Mouse (Mus musculus) 3134 (cell line): ENCODE results near the gene Slc25a21.
"Not testable (repeated sequence)": the region's sequence is repeated elsewhere in the genome, so short reads cannot be mapped to it uniquely, and the experiment has no call there.

Source experiments
- DNase-seq: peaks from one replicate; pipeline ENCODE4 v3.0.0-alpha.2; 2011; ENCODE audit warnings: low spot score; ENCODE audit not compliant: insufficient read length; ENCODE audit errors: extremely low read depth

Slc25a21 gene

DNA sequence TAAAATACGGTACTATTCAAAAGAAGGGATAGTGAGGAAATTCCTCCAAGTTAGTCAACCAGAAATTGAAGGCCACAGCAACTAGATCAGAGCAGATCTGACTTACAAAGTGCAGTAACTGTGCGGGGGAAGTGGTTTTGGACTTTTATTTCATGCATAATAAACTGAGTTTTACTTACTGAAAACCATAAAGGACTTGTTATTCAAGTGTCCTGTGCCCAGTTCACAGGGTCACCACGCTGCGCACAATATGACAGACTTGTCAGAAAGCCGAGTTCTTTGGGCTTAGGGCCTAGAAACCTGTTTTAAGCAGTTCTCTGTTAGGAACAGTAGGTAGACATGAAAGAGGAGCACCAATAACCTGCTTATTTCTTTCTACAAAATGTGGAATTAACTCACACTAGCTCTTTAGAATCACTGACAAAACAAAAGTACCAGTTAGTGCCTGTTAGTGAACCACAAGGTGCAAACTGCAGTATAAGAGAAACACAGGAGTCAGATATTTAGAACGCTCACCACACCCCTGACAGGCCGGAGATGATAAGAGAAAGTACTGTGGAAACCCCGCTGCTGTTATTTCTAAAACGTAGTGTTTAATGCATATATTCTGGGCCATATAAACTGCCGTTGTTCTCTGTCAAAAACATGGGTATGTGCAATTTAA is at the start of gene Slc25a21:
Gene Slc25a21, minus strand, starts transcription at position 110 of the 664 bp plus-strand sequence.
- no peak for DNase-seq

DNA sequence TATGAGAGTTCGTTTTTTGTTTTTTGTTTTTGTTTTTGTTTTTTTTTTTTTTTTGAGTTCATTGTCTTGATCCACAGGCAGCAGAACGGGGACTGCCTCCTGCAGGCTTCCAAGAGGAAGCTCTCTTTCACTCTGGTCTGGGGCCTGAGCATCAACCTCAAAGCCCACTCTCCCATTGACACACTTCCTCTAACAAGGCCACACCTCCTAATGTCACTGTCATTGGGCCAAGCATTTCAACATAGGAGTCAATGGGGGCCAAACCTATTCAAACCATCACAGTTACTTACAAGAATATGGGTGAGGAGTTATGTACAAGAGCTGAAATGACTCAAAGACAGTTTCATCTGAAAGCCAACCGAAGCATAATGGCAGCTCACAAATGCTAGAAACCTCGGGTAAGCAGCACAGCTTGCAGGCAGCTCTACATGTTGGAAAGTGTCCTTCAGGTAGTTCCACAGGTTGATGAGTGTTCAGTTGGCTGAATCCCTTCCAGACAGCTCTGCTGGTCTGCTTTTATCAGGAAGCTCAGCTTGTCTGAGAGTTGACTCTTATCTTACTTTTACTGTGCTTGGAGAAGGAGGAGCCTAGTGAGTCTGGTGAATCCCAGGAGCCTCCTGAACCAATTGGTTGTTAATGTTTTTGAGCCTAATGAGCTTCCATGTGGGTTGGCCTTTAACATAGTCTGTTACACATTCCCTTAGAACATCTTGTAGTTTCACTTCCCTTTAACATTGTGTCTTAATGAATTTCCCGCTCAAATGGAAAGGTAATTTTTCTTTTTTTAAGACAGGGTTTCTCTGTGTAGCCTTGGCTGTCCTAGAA is 46.6 kb upstream of the Slc25a21 start:
- no peak for DNase-seq

DNA sequence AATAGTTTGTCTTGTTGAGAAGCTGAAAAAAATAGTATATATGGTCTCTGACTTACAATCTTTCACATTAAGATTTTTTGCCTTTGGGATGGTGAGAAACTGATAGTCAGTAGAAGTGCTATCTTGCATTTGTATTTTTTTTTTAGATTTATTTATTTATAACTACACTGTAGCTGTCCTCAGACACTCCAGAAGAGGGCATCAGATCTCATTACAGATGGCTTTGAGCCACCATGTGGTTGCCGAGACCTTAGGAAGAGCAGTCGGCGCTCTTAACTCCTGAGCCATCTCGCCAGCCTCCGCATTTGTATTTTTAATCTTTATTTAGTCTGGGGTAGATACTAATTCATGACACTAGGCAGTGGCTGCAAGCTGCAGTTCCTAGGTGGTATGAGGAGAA is 36.1 kb upstream of the Slc25a21 start:
- DNase-seq: no peak

DNA sequence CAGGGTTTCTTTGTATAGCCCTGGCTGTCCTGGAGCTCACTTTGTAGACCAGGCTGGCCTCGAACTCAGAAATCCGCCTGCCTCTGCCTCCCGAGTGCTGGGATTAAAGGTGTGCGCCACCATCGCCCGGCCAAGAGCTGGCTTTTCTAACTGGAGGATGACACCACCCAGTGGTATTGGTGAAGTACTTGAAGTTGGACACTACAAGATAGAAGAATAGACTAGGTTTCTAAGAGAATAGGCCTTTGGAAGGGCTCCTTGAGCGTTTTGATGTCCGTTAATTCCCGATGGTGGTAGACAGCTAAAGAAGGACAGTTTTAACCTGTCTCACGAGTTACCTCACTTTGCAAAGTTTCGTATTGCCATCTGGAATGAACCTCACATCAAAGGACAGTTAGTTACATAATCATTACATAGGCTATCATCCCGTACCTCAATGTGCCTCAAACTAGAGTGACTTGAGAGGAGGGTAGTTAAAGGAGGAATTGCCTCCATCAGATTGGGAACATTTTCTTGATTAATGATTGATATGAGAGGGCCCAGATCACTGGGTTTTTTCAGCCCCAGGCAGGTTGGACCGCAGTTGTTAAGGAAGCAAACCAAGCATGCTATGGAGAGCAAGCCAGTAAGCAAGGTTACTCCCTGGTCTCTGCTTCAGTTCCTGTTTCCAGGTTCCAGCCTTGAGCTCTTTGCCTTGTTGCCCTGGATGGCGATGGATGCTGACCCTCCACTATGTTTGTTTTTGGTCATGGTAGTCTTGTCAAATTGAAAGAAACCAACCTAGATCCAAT is 34.0 kb upstream of the Slc25a21 start:
- peak; percentile 45 for DNase-seq

DNA sequence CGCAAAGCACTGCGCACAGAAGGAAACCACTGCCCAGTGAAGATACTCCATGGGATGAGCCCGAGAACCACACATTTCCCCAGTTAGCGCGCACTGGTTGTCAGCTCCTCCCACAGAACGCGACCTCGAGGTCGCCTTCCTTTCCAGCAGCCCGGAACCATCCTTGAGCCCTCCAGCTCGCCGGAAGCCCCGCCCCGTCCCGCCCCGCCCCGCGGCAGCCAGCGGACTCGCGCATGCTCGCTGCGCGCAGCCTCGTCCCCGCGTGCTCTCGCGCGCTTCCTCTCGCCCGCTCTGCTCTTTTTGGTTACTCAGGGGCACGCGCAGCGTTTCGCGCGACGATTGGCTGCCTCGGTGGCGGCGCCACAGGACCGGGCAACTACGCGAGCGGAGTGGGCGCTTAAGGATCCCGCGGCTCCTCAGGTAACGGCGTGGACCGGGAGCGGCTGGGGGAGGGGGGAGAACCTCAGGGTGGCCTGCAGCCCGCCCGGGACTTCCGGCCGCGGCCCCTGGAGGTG is 33.0 kb upstream of the Slc25a21 start, which contains the start of the genes Prps1l3 and Mipol1:
Gene Prps1l3, plus strand, starts transcription at position 221 of the 515 bp plus-strand sequence.
Gene Mipol1, plus strand, starts transcription at position 236 of the 515 bp plus-strand sequence.
- DNase-seq: peak; percentile 96

DNA sequence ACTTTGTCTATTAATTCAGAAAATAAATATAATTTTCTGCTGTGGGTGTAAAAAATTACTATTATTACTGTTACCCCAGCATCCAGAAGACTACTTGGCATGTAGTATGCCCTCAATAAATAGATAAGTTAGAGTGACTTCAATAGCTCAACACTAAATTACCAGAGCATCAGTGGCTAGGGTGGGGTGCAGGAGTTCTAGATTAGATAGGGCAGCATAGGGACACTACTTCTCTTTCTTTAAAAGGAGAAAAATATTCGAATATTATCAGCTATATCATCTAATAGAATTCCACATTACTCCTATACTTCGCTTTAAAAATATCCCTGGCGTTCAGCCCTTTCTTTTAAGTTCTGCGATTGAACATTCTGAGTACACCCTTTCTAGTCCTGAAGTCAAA is 32.4 kb upstream of the Slc25a21 start:
- no peak for DNase-seq

DNA sequence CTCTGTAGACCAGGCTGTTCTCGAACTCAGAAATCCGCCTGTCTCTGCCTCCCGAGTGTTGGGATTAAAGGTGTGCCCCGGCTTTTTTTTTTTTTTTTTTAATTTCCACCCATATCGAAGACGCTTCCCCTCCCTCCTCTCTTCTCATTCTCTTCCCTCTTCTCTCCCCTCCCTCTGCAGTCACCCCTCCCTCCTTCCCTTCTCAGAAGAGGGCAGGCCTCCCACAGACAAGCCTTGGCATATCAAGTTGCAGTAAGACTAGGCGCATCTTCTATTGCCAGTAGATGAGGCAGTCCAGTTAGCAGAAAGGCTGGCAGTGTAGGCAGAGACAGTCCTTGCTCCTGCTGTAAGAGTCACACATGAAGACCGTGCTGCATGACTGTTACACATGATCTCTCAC is 30.5 kb upstream of the Slc25a21 start:
- DNase-seq: no peak

DNA sequence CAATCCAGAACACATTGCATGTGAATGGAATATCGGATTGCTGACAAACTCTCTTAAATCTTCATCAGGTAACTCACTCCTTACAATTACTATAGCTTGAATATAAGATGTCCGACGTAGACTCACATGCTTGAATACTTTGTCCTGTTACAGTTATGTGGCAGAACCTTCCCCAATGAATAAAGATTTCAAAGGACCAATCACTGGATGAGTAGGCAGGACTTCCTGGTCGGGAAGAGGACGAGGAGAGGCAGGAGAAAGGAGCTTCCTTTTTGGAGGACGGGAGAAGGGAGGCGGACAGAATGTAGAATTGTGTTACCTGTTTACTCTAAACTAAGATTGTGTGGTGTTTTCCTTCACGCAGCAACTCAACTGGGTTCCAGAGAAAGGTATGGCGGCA is 29.1 kb upstream of the Slc25a21 start:
- no peak for DNase-seq

DNA sequence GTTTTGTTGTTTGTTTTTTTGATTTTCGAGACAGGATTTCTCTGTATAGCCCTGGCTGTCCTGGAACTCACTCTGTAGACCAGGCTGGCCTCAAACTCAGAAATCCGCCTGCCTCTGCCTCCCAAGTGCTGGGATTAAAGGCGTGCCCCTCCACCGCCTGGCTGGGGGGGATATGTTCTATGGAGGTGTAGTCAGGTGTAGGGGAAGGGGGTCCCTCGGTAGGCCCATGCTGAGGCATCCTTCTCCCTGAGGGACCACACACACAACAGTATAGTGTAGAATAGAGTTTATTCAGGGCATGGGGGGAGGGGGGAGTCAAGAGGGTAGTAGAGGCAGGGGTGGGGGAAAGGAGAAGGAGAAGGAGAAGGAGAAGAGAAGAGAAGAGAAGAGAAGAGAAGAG is 15.2 kb upstream of the Slc25a21 start:
- not testable (repeated sequence) for DNase-seq

DNA sequence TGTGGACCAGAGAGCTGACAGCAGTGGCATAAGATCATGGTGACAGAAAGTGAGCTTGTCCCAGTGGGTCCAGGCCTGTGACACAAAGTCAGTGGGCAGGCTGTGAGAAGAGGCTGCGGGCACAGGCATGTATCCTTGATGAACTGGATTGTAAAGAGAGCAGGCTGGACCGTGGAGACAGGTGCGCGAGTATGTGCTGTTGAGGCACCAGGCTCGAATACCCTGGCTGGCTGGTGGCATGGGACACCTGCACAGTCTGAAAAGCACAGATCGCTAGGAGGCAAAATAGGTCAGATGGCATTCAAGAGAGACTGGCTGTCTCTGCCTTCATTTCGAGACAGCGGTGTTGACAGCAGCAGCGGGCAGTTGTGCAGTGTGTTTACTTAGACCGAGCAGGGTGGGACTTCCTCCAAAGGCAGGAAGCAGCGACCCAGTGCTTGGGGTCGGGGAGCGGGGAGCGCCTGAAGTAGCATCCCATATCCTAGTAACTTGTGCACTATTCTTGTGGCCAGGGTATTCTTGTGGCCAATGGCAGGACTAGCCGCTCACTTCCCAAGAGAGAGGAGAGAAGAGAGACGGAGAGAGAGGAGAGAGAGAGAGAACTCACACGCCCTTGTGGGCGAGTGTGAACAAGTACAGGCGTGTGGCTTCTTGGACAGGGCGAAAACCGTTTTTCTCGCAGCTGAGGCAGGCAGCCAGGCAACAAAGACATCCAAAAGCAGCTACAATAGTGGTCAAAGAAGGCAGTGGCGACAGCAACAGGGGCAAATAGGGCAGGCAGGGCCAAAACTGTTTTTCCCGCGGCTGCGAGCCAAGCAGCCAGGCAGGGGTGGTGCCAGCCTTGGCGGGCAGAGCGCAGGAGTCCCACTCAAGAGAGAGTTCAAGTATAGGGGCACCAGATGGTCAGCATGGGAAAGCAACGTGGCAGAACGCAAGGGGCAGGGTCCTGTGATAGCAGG is 14.4 kb upstream of the Slc25a21 start:
- no peak for DNase-seq

DNA sequence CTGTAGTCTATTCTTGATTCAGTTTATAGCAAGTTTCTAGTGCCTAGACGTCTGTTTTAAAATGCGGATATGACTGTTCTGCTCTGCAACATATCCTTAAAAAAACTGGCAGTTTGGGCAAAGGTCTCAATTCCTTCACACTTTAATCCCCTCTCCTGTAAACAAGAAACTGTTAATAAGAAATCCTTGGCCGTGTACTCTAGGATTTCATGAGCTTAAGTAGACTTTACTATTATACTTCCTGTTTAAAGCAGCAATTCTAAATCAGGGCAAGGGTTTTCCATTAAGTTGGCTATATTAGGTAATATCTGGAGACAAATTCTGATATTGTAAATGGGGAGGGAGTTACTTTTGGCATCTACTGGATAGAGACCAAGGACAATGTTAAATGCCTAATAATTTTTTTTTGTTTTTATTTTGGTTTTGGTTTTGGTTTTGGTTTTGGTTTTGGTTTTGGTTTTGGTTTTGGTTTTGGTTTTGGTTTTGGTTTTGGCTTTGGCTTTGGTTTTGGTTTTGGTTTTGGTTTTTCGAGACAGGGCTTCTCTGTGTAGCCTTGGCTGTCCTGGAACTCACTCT is 7.1 kb upstream of the Slc25a21 start:
- no peak for DNase-seq

DNA sequence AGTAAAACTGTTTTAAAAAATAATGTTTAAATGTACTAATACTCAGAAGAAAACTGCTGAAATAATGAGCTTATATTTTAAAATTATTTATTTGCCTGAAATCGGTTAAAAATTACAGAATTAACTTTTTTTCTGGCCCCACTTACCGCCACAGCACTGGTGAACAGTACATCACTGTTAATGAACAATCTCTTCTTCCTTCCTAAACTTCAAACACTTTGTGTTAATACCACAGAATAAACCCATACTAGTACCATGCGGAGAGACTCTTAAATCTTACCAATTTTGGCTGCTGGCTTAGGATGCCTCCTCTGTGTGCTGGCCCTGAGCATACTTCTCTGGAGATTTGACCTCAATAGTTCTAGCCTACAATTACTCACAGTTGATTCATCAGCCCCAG is 4.6 kb upstream of the Slc25a21 start:
- no peak for DNase-seq

DNA sequence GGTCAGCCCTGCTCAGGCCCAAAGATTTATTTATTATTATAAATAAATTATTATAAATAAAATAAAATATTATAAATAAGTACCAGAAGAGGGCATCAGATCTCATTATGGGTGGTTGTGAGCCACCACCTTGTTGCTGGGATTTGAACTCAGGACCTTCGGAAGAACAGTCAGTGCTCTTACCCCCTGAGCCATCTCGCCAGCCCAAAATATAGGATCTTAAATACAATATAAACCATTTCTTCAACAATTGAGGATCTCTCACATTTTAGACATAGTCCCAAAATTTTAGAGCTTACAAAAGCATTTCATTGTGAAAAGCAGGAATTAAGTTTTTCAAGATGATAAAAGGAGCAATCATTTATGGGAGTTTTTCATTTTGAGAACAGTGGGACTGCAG is 2.2 kb upstream of the Slc25a21 start:
- no peak for DNase-seq

DNA sequence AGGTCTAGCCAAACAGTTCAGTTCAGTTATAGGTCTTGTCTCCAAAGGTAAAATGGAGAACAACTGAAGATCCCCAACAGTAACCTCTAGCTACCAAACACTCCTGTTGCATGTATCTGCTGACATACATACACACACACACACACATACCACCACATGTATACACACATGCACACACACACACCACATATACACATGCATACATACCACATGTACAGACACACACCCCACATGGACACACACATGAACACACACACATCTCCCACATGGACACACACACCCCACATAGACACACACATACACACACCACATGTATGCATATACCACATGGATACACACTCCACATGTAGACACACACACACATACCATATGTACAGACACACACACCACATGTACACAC is 997 bp upstream of the Slc25a21 start:
- no peak for DNase-seq

DNA sequence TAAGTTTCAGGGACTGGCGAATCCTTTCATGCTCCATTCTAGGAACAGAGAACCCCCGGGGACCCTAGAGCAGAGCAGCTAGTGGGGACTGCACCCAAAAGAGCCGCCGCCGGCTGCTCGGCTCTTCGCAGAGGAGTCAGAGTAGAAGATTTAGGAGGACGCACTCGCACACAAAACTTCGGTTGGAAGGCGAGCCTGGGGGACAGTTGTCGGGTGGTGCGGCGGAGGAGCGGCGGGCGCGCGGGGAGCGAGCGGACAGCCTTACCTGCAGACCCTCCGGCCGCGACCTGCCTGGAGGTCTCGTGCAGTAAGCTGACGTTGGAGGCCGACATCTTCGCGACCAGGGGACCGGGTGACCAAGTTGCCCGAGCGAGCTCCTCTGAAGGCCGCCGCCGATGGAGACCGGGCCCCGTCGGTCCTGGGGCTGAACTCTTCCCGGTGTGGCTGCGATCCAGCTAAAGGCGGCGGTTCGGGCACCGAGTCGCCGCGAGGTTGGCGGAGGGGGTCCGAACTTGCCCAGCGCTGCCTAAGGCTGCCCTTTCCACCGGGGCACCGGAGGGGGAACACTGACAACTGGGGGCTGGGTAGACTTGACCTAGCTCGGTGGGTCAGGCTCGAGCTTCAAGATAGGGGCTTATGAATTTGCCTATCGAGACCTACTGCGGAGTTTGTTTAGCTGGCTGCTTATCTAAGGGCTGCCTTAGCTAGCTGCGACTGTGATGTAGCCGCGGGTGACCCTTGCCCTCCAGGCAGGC is 487 bp downstream of the Slc25a21 start:
- DNase-seq: no peak

DNA sequence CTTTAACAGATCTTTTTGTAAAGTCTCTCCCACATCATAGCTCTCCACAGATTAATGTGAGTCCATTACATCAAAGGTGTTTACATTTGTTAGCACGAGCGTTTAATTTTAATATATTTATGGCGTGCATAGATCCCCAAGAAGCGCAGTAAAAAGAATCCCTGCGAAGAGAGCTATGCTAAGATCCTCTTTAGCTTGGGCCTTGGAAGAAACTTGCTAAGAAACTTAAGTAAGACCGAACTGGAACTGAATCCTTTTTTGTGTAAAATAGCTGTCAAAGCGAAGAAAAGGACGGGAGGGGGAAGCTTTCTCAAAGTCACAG is 1.0 kb downstream of the Slc25a21 start:
- no peak for DNase-seq

DNA sequence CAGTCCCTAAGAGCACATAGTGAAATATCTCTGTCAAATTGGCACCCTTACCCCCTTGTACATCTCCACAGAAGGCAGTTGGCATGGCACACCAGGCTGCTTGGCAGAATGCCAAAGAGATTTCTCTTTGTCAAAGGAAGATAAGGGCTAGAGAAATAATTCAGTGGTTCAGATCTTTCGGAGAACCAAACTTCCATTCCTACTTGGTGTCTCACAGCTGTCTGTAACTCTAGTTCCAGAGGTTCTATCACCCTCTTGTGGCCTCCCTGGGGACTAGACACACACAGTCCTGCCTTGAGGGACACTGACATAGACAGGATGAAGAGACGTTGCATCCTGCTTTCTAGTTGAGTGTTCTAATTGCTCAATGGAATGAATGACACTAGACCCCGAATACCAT is 2.7 kb downstream of the Slc25a21 start:
- no peak for DNase-seq

DNA sequence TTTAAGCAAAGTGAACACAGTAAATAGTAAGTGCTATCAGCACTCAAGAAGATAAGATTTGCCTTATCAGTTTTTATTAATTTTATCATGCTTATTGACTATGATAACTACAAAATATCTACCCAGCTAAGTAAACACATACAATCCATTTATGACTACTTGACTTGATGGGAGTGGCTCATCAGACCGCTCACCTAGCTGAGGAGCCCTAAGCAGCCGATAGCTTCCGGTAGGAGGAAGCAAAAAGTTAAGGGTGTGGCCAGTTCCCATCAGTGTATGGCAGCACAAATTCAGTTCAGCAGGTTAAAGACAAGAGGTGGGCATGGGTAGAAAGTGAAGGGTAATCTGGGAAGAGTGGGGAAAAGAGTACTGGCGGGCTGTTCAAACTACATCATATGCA is 10.2 kb downstream of the Slc25a21 start:
- DNase-seq: no peak

DNA sequence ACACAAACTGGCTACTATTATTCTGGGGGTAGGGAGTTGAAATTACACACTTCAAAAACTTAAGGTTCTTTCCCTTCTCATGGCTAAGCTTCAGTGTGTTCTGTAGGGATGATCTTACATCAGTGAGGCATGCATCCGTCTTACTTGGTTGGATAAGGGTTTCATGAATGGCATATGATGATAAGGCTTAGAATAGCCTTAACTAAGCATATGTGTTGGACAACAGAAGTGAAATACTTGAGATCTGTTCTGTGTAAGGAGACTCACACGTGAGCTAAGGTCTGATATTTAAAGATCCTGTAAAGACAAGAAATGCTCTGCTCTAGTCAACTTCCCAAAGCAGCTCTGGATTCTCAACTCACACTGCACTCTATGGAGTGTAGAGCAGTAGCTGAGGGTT is 11.1 kb downstream of the Slc25a21 start:
- DNase-seq: no peak
